Mouse (Mus musculus): ENCODE data around the gene Txndc17. TPM values are rescaled to one million over a fixed set of nuclear protein-coding genes. Genes with fewer than 3 reads are reported as not detected.
A peak's percentile ranks its signal among the peaks of the same experiment; 100 is the strongest.

Txndc17 gene
- polyA plus RNA-seq, 1 experiment from 2014 or later, result 198 TPM

DNA sequence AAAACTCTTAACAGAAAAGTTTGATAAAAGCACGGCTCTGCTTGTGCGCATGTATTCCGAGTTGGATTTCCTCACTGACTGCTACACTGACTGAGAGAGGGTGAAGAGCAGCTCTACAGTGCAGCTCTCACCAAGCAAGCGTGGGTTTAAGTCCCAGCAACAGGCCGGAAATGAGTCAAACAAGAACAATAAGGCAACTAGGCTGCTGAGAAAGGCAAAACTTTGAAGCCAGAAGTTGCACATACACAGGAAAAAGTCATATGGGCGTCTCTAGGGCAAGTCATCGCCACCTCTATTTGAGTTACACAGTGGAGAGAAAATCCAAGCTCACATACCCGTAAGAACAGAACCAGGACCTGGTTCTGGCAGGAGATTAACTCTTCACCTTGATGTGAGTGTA is 10.8 kb upstream of the Txndc17 start:
- WGBS, result 83% methylated on average over 8 of the region's 8 CpGs

DNA sequence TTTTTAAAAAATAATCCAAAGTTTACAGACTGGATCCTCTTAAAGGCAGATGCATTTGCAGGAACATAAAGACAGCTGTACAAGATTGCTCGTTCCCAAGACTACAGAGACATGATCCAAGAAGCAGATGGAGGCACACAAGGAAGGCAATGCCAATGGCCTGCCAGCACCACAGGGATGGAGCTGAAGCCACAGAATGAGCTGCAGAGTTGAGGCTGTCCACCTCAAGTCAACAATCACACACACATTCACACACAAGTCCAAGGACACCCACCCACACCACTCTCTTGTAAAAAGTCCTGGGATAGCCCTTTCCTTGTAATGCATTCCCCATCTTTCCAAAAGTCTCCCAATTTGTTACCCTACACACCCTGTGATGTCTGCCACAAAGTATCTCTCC is 3.9 kb upstream of the Txndc17 start:
- Histone ChIP-seq H3K27me3 (no peaks in the 10 kb centered on the region), H3K4me3 (no peak overlapping the region), H3K4me1 (replicated peaks) (peaks cover 32% of the 10 kb centered on the region), H3K9ac (no peak overlapping the region), H3K36me3 (peaks cover 24% of the 10 kb centered on the region), H3K4me2 (no peak overlapping the region), H3K27ac (replicated peaks) (no peak overlapping the region), H3K9me3 (no peaks in the 10 kb centered on the region)
- no peak for ATAC-seq (ENCODE audit: low read depth)
- WGBS, result 70% methylated on average over 1 of the region's 1 CpGs

More for the DNA sequence above, 10.8 kb upstream of the Txndc17 start:
- Histone ChIP-seq H3K27ac (replicated peaks) (no peak overlapping the region), H3K4me2 (no peak overlapping the region), H3K9ac (no peak overlapping the region), H3K4me3 (no peak overlapping the region), H3K9me3 (no peaks in the 10 kb centered on the region), H3K27me3 (no peaks in the 10 kb centered on the region), H3K4me1 (replicated peaks) (no peaks in the 10 kb centered on the region), H3K36me3 (peaks cover 53% of the 10 kb centered on the region)
- no peak for ATAC-seq (ENCODE audit: low read depth)

DNA sequence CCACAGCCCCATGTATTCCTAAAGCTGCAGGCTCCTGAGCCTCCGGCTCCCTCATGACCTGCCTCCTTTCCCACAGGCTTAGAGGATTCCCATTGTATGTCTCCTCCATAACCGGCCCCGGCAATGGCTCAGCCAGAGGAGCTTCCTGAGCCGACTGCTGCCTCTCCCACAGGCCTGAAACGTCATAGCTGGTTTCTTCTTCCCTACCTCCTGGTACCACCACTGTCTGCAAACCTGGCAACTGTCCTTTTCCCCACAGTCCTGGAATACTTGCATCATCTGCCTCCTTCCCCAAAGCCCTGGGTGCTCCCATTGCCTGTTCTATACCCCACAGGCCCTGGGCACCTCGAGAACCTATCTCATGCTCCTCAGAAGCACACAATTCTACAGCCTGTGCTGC is 2.1 kb upstream of the Txndc17 start:
- Histone ChIP-seq H3K4me3 (peak overlapping the region; percentile 76), H3K9me3 (no peaks in the 10 kb centered on the region), H3K9ac (peak overlapping the region; percentile 94), H3K4me2 (peak overlapping the region; percentile 88), H3K27me3 (no peaks in the 10 kb centered on the region), H3K27ac (replicated peaks) (no peak overlapping the region), H3K36me3 (peaks cover 28% of the 10 kb centered on the region), H3K4me1 (replicated peaks) (peaks cover 32% of the 10 kb centered on the region)
- WGBS, result 84% methylated on average over 6 of the region's 6 CpGs
- ATAC-seq (ENCODE audit: low read depth), result no peak

DNA sequence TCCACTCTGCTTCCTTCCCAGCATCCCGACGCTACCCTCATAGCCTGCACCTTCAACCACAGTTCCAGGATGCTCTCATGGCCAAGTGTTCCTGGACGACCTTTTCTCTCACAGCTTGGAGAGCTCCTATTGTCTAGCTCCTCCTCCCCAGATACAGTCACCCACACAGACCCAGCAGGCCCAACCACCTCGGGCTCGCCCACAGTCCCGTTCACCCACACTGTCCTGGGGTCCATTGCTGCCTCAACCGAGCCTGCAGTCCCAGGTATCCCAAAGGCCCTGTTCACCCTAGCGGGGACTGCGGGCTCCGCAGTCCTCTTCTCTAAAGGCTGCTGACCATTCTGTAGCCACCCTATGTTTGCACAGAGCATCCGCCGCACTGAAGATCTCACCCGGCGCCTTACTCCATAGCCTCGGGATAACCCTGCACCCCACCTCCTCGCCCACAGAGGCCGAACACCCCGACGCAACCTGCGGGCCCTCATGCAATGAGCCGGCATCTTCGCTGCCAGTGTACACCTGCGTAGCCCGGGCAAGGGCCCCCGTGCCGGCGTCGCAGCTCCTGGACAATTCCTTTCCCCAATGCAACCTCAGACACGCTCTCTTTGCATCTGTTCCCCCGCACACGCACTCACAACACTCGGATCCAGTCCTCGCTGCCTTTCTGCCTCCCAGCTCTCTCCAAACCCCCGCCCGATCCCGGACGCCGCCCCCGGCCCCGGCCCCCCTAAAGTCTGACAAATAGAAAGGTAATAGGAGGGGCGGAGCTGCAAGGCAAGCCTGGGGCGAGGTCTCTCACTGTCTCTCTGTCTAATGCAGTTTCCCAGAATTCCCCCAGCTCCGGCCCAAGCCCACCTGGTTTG is 775 bp upstream of the Txndc17 start, which contains the start of gene Gm43951:
Gene Gm43951 (minus strand): TSS at position 500 of the 863 bp plus-strand sequence.
- under 1% methylated on average over 43 of the region's 43 CpGs for WGBS
- H3K27me3 ChIP-seq, result no peaks in the 10 kb centered on the region
- ATAC-seq (ENCODE audit: low read depth), result peak; percentile 66
- H3K9ac ChIP-seq, result peak within 1 kb of the TSS; percentile 94
- peak within 1 kb of the TSS; percentile 88 for H3K4me2 ChIP-seq
- no peaks in the 10 kb centered on the region for H3K9me3 ChIP-seq
- H3K4me3 ChIP-seq, result peak within 1 kb of the TSS; percentile 76
- H3K27ac ChIP-seq (replicated peaks), result peak within 1 kb of the TSS; percentile 81
- peaks cover 32% of the 10 kb centered on the region for H3K4me1 ChIP-seq (replicated peaks)
- peaks cover 34% of the 10 kb centered on the region for H3K36me3 ChIP-seq

DNA sequence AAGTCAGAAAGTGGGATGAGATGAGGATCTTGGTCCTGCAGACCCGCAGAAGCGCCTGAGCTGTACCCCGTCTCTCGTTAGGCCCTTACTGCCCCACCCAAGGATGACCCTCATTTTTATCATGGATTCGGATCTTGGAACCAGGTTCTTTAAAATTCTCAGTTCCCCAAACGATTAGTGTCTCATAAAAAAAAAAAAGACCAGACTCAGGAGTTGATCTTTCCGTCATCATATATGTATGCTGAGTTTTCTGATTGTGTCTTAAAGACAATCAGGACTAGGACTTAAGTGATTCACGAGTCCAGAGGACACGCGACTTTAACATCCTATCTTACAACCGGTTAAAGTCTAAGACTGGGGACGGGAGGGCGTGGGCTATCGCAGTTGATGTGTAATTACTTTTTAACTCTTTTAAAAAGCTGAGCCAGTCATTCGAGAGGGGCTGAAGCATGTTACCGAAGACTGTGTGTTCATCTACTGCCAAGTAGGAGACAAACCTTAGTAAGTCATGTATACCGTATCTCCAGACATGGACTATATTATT is 559 bp downstream of the Txndc17 start:
- peaks cover 38% of the 10 kb centered on the region for H3K36me3 ChIP-seq
- peak overlapping the region; percentile 94 for H3K9ac ChIP-seq
- peaks cover 33% of the 10 kb centered on the region for H3K4me1 ChIP-seq (replicated peaks)
- peak overlapping the region; percentile 76 for H3K4me3 ChIP-seq
- no peaks in the 10 kb centered on the region for H3K9me3 ChIP-seq
- peak overlapping the region; percentile 81 for H3K27ac ChIP-seq (replicated peaks)
- WGBS, result 17% methylated on average over 17 of the region's 17 CpGs
- no peaks in the 10 kb centered on the region for H3K27me3 ChIP-seq
- no peak for ATAC-seq (ENCODE audit: low read depth)
- peak overlapping the region; percentile 88 for H3K4me2 ChIP-seq

DNA sequence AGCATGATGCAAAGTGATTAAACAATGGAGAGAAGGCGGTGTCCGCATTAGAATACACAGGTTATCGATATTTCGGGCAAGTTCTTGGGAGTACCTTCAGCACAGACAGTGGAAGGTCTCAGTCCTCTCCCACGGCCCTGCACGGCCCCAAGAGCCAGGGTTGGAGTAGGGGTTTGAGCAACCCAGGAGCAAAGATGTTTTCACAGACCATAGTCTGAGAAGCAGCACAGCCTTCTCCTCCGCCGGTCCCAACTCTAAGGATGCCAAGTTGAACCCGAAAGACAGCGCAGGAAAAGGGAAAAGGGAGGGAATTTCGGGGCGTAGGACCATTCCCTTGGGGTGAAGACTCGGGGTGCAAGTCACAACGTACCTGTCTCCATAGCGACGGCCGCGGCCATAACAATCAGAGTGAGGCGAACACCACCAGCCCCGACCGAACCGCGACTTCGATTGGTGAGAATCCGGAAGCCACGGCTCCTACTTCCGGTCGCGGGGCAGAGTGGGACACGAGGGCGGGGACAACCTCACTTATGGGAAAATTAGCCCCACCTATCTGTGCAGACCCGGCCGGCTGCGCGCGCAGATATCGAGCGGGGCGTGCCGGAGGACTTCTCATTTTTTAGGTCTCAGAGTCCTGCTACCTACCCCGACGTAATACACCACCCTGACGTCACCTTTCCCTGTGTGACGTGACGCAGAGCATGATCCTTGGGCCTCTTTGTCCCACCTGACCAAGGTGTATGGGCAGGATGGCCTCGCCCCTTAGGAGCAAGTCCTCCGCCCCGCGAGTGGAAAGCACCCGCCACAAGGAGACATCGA is 7.5 kb downstream of the Txndc17 start:
- Histone ChIP-seq H3K36me3 (peaks cover 38% of the 10 kb centered on the region), H3K27ac (replicated peaks) (peak overlapping the region; percentile 90), H3K27me3 (no peaks in the 10 kb centered on the region), H3K4me3 (peak overlapping the region; percentile 84), H3K4me2 (peak overlapping the region; percentile 82), H3K4me1 (replicated peaks) (peaks cover 36% of the 10 kb centered on the region), H3K9ac (peak overlapping the region; percentile 86), H3K9me3 (no peaks in the 10 kb centered on the region)
- ATAC-seq (ENCODE audit: low read depth), result peak; percentile 97
- WGBS, result 1% methylated on average over 51 of the region's 51 CpGs

DNA sequence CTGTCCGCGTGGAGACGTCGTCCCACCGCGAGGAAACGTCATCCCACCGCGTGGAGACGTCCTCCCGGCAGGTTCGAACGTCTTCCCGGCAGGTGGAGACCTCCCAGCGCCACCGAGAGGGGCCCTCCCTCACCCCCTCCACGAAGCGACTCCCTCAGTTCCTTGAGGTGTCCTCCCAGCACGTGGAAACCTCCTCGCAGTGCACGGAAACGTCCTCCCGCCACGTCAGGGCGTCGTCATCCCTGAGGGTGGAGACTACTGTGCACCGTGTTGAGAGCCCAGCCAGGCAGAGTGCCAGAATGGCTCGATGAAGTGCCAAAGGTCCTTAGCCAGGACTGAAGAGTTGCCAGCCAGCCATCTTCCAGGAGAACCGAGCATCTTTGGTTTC is 8.1 kb downstream of the Txndc17 start, which contains the start of gene Med31:
Gene Med31 (minus strand): TSS at position 183 of the 388 bp plus-strand sequence.
- Histone ChIP-seq H3K27ac (replicated peaks) (peak within 1 kb of the TSS; percentile 90), H3K9ac (peak within 1 kb of the TSS; percentile 86), H3K9me3 (no peaks in the 10 kb centered on the region), H3K4me2 (peak within 1 kb of the TSS; percentile 82), H3K36me3 (peaks cover 32% of the 10 kb centered on the region), H3K4me1 (replicated peaks) (peaks cover 36% of the 10 kb centered on the region), H3K4me3 (peak within 1 kb of the TSS; percentile 84), H3K27me3 (no peaks in the 10 kb centered on the region)
- ATAC-seq (ENCODE audit: low read depth), result peak; percentile 91
- under 1% methylated on average over 29 of the region's 29 CpGs for whole genome bisulfite sequencing

DNA sequence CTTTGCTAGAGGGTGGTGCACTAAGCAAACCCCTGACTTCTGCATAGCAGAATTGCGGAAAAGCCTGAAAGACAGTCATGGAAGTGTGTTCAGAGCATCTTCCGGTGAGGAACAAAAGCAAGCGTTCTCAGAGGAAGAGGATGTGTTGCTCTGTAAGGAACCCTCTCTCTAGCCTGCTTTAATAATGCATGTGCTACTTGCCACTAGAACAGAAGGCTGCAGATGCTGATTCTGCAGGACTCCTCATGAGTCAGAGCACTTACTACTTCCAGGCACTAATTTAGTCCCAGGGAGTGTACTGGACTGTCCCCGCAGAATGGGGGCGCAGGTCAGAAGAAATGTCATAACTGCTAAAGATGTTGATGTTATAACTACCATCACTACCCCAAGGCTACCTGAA is 9.8 kb downstream of the Txndc17 start:
- H3K9me3 ChIP-seq, result no peaks in the 10 kb centered on the region
- H3K36me3 ChIP-seq, result peaks cover 15% of the 10 kb centered on the region
- H3K9ac ChIP-seq, result peak overlapping the region; percentile 55
- ATAC-seq (ENCODE audit: low read depth), result no peak
- H3K4me1 ChIP-seq (replicated peaks), result peaks cover 36% of the 10 kb centered on the region
- no peak overlapping the region for H3K27ac ChIP-seq (replicated peaks)
- no peak overlapping the region for H3K4me3 ChIP-seq
- 86% methylated on average over 5 of the region's 5 CpGs for WGBS
- peak overlapping the region; percentile 82 for H3K4me2 ChIP-seq
- no peaks in the 10 kb centered on the region for H3K27me3 ChIP-seq

DNA sequence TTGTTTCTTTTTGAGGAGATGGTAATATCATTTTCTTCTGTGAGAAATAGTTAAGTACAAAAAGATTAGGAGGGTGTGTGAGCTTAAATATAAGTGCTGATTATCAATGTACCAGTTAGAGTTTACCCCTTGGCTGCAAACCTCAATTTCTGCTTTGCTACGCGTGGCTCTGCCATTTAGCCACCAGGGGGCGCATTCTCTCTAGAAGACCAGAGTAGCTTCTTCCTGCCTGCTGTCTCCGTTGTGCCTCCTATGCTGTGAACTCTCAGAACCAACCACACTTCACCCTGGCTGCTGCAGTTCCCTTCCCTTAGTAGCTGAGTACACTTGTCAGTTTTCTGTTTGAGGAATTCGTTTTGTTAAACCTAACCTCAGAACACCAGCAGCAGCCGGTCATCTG is 13.9 kb downstream of the Txndc17 start:
- H3K4me1 ChIP-seq (replicated peaks), result peaks cover 19% of the 10 kb centered on the region
- ATAC-seq (ENCODE audit: low read depth), result no peak
- H3K27ac ChIP-seq (replicated peaks), result no peak overlapping the region
- no peaks in the 10 kb centered on the region for H3K9me3 ChIP-seq
- no peaks in the 10 kb centered on the region for H3K27me3 ChIP-seq
- no peak overlapping the region for H3K4me2 ChIP-seq
- no peak overlapping the region for H3K4me3 ChIP-seq
- peaks cover 4% of the 10 kb centered on the region for H3K36me3 ChIP-seq
- WGBS, result 15% methylated on average over 6 of the region's 6 CpGs
- H3K9ac ChIP-seq, result no peak overlapping the region

DNA sequence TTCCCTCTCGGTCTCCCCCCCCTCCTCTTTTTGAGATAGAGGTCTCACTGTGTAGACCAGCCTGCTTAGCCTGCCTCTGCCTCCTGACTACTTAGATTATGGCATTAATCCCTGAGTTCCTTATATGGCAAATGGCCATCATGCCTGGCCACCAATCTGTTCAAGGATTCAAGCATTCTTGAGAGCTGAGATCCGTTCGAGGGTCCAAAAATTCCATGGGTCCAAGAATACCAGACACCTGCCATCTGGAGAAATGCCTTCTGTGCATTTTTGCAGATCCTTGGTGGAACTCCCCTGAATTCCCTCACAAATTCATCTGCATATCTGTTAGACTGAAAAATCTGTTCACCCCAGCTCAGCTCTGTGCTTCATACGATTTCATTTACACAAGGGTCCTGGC is 16.1 kb downstream of the Txndc17 start:
- Histone ChIP-seq H3K9me3 (no peaks in the 10 kb centered on the region), H3K9ac (no peak overlapping the region), H3K36me3 (peaks cover 4% of the 10 kb centered on the region; the same call in 1 of the 2 replicates), H3K27me3 (no peaks in the 10 kb centered on the region), H3K4me1 (replicated peaks) (peaks cover 10% of the 10 kb centered on the region), H3K4me3 (no peak overlapping the region), H3K4me2 (no peak overlapping the region), H3K27ac (replicated peaks) (no peak overlapping the region)
- 91% methylated on average over 4 of the region's 4 CpGs for WGBS
- no peak for ATAC-seq (ENCODE audit: low read depth)

DNA sequence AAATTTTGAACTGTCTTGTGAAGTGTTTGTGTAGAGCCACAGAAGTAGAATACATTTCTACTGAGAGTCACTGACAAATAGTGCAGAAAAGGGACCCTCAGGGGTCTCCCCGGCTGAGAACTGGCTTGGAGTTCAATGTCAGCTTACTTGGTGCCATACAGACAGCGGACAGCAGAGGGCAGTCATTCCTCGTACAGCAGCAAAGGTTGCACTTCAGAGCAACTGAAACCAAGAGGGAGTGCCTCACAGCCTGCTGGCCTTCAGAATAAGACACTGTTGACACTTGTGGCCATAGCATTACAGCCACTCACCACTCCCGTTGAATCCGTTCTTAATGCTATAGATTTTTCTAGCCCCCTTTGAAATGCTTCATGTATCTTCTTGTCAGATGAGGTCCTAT is 17.5 kb downstream of the Txndc17 start:
- H3K9me3 ChIP-seq, result no peaks in the 10 kb centered on the region
- H3K4me3 ChIP-seq, result no peak overlapping the region
- H3K9ac ChIP-seq, result no peak overlapping the region
- WGBS, result 14% methylated on average over 5 of the region's 5 CpGs
- peaks cover 10% of the 10 kb centered on the region for H3K4me1 ChIP-seq (replicated peaks)
- no peaks in the 10 kb centered on the region for H3K36me3 ChIP-seq
- no peak overlapping the region for H3K27ac ChIP-seq (replicated peaks)
- peak; percentile 55; the same call in 1 of the 2 replicates for ATAC-seq (ENCODE audit: low read depth)
- H3K4me2 ChIP-seq, result no peak overlapping the region
- no peaks in the 10 kb centered on the region for H3K27me3 ChIP-seq
